Mouse (Mus musculus) hindbrain, postnatal 0 days (tissue): Measurements from ENCODE around the gene Sorbs1. TPM values are rescaled to one million over a fixed set of nuclear protein-coding genes. Genes with fewer than 3 reads are reported as not detected.

ENCODE experiments used
- ATAC-seq: fragments of 200-750 bp; cut with Nextera tagmentation; 2 replicates; pipeline ENCODE4 v1.8.0; 2017; ENCODE audit warnings: mild to moderate bottlenecking, moderate TSS enrichment, moderate library complexity
- DNase-seq: peaks from one replicate; pipeline ENCODE4 v3.0.0-alpha.2; 2015; ENCODE audit warnings: low spot score
- H3K27ac ChIP-seq: fragments of 300-500 bp; sonication (generic); 2 replicates; pipeline ENCODE4 v1.5.1; 2014; ENCODE audit warnings: mild to moderate bottlenecking
- H3K27me3 ChIP-seq: fragments of 300-500 bp; sonication (generic); 2 replicates; pipeline ENCODE4 v1.6.1; 2014; ENCODE audit warnings: low read length, mixed read lengths; ENCODE audit not compliant: insufficient read depth
- H3K36me3 ChIP-seq: fragments of 300-500 bp; sonication (generic); 2 replicates; pipeline ENCODE4 v1.6.1; 2014; ENCODE audit warnings: low read length, mixed read lengths; ENCODE audit not compliant: insufficient read depth
- H3K4me1 ChIP-seq: fragments of 300-500 bp; sonication (generic); 2 replicates; pipeline ENCODE4 v1.6.1; 2014; ENCODE audit warnings: antibody characterized with exemption, low read length, mixed read lengths; ENCODE audit not compliant: insufficient read depth
- H3K4me2 ChIP-seq: fragments of 300-500 bp; sonication (generic); 2 replicates; pipeline ENCODE4 v1.6.1; 2014; ENCODE audit warnings: low read depth, mild to moderate bottlenecking, low read length, moderate library complexity, mixed read lengths
- H3K4me3 ChIP-seq: fragments of 300-500 bp; sonication (generic); 2 replicates; pipeline ENCODE4 v1.5.1; 2014; ENCODE audit warnings: low read length
- H3K9ac ChIP-seq: fragments of 300-500 bp; sonication (generic); replicated peaks from 2 replicates; pipeline ENCODE4 v1.6.1; 2014; ENCODE audit warnings: mild to moderate bottlenecking, low read length, moderate library complexity, mixed read lengths
- H3K9me3 ChIP-seq: fragments of 300-500 bp; sonication (generic); 2 replicates; pipeline ENCODE4 v1.6.1; 2016; ENCODE audit warnings: low read length, mixed read lengths
- CTCF ChIP-seq: IDR thresholded peaks from 2 replicates; pipeline ENCODE4 v1.5.1; 2016; ENCODE audit warnings: antibody characterized with exemption, control low read depth, low read depth
- WGBS: fragments of 180-500 bp; shearing (Covaris S2); extraction: QIAGEN DNeasy Blood & Tissue Kit; methylation state at CpG from one replicate; pipeline ENCODE4 v1.1.7; 2014; 5-methylcytosine and 5-hydroxymethylcytosine counted together
- polyA plus RNA-seq: library from polyadenylated mRNA; unstranded; fragments of >200 nt; fragmentation: Nextera tagmentation; extraction: Ambion mirVana; gene quantifications from 2 replicates; pipeline ENCODE4 v1.2.1, GENCODE M21; 2015
- total RNA-seq: library from RNA; depleted of rRNA; stranded (reverse); fragments of >200 nt; gene quantifications from 2 replicates; pipeline ENCODE4 v1.2.3, GENCODE M21; 2014

Sorbs1 gene
- total and polyA plus RNA-seq, 2 experiments from 2014 or later, result 52.4 to 70.4 TPM

DNA sequence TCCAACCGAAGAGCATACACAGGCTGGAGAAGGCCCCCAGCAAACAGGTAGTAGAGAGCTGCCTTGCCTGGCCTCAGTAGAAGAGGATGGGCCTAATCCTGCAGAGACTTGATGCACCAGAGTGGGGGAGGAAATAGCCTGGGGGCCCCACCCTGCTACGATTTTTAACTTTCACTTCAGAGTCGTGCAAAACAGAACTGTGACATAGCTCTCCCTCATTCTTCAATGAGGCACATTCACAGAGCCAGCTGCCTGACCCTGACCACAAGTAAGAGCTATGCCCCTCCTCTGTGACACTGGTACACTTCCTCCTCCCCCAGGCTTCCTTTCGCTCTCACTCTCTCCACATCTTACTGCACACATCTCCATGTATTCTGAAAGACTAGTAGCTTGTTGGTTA is 256.2 kb downstream of the Sorbs1 start:
- Histone ChIP-seq H3K4me2 (no peak overlapping the region), H3K9ac (no peak overlapping the region), H3K36me3 (no peaks in the 10 kb centered on the region), H3K27ac (no peak overlapping the region), H3K9me3 (no peaks in the 10 kb centered on the region), H3K27me3 (no peaks in the 10 kb centered on the region), H3K4me3 (no peak overlapping the region), H3K4me1 (no peaks in the 10 kb centered on the region)
- DNase-seq (no peak), ATAC-seq (no peak)
- TF ChIP-seq CTCF, result no peak
- 79% methylated on average over 4 of the region's 4 CpGs for WGBS

DNA sequence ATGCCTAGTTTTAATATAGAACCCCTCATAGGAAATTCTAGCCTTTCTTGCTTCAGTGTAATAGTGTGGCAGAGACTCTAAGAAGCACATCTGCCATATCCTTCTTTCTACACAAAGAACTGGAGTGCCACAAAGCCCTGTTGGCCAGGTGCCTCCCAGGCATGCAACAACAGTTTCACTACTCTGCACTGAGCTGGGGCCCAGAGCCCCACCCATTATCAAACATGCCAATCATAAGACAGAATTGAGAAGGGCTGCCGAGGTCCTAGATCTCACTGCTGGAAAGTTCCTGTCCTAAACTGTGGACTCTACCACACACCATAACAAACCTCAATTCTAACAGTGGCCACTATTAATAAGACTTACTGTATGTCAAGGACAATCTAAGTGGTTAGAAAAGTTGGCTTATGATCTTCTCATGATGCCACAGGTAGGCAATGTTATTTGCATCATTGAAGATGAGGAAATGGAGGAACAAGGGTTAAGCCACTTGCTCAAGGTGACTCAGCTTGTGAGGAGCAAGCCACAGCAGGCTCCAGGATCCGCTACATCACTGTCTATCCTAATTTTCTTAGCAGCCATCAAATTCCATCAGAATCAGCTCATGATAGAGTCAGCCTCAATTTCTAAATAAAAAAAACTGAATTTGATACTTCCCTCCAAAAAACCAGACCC is 257.1 kb downstream of the Sorbs1 start:
- Histone ChIP-seq H3K27me3 (no peaks in the 10 kb centered on the region), H3K9me3 (no peaks in the 10 kb centered on the region), H3K27ac (no peak overlapping the region), H3K4me2 (no peak overlapping the region), H3K36me3 (no peaks in the 10 kb centered on the region), H3K9ac (no peak overlapping the region), H3K4me1 (no peaks in the 10 kb centered on the region), H3K4me3 (no peak overlapping the region)
- ATAC-seq, result no peak
- no peak for TF ChIP-seq CTCF
- DNase-seq, result no peak
- WGBS, result 70% methylated on average over 2 of the region's 2 CpGs

DNA sequence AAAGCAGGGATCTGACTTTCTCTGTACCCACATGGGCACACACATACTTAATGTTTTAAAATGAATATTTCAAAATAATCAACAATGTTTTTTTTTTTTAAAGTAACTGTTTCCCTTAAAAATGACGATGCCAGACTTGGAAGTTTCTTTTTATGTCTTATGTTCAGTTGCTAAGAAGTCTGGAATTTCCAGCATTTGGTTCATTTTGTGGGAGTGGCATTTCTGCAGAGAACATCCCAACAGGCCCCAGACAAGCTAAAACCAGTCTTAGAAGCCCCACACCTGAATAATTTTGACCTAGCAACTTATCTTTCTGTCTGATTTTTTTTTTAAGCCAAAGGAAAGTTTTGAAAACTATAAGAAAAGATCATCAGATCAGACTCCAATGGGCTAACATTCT is 258.0 kb downstream of the Sorbs1 start:
- Histone ChIP-seq H3K4me3 (no peak overlapping the region), H3K27ac (no peak overlapping the region), H3K9me3 (no peaks in the 10 kb centered on the region), H3K4me1 (no peaks in the 10 kb centered on the region), H3K4me2 (no peak overlapping the region), H3K27me3 (no peaks in the 10 kb centered on the region), H3K9ac (no peak overlapping the region), H3K36me3 (no peaks in the 10 kb centered on the region)
- WGBS, result 81% methylated on average over 1 of the region's 1 CpGs
- TF ChIP-seq CTCF, result no peak
- DNase-seq (no peak), ATAC-seq (no peak)

DNA sequence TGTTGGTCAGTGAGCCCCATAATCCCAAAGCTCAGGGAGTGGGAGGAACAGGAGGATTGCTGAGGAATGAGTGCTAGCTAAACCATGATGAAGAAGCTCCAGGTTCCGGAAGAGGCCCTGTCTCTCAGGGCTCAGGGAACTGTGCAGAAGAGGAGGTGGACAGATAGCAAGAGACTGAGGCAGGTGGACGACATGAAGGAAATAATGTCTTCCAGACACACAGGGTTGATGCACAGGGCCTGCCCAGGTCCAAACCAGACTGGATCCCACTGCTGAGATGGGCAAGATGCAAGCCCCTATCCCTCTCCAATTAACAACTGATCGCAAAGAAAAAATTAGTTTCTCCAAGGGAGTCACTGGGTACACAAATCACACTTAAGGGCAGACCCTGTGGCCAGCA is 258.8 kb downstream of the Sorbs1 start:
- H3K4me1 ChIP-seq, result no peaks in the 10 kb centered on the region
- H3K27me3 ChIP-seq, result no peaks in the 10 kb centered on the region
- ATAC-seq (no peak), DNase-seq (no peak)
- 90% methylated on average over 3 of the region's 3 CpGs for WGBS
- H3K9me3 ChIP-seq, result no peaks in the 10 kb centered on the region
- TF ChIP-seq CTCF, result no peak
- no peak overlapping the region for H3K4me2 ChIP-seq
- no peak overlapping the region for H3K27ac ChIP-seq
- H3K36me3 ChIP-seq, result no peaks in the 10 kb centered on the region
- H3K4me3 ChIP-seq, result no peak overlapping the region
- H3K9ac ChIP-seq, result no peak overlapping the region

DNA sequence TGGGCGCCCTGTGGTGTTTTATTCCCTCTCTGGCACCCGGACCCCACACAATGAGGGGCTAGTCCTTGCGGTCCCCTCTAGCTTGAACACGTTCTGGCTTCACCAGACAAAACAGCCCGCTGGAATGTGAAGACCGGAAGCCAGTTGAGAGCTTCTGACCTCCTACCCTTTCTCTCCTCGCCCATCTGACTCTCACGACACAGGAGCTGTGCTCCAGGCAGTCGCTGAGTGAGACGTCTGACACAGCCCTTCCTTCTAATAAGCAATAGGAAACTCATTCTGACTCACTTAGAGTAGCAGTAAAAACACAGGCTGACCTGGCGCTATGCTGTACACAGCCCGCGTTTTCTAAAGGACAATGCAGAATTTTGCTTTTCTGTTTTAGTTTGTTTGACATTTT is 259.8 kb downstream of the Sorbs1 start:
- H3K27me3 ChIP-seq, result no peaks in the 10 kb centered on the region
- H3K9ac ChIP-seq, result no peak overlapping the region
- 59% methylated on average over 13 of the region's 13 CpGs for WGBS
- no peaks in the 10 kb centered on the region for H3K4me1 ChIP-seq
- no peak for TF ChIP-seq CTCF
- H3K36me3 ChIP-seq, result no peaks in the 10 kb centered on the region
- H3K4me2 ChIP-seq, result no peak overlapping the region
- DNase-seq (no peak), ATAC-seq (no peak)
- H3K9me3 ChIP-seq, result no peaks in the 10 kb centered on the region
- H3K27ac ChIP-seq, result no peak overlapping the region
- no peak overlapping the region for H3K4me3 ChIP-seq

DNA sequence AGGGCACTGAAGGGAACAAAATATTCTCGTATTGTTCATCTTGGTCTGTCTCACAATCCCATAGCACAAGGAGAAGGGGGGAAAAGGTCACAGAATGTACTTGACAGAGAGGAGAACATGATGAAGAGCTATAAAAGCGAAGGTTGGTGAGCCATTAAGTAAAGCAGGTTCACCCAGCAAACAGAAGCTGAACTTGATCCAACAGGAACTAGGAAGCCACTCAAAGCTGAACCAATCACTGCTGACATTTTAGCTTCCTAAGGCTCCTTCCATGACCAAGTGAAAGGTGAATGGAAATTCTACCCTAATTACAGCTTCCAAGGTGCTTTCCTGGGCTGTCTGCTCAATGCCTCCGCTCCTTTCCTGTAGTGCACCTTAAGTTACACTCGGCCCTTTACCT is 262.5 kb downstream of the Sorbs1 start:
- Histone ChIP-seq H3K4me2 (no peak overlapping the region), H3K36me3 (no peaks in the 10 kb centered on the region), H3K27ac (no peak overlapping the region), H3K4me1 (no peaks in the 10 kb centered on the region), H3K27me3 (no peaks in the 10 kb centered on the region), H3K9me3 (no peaks in the 10 kb centered on the region), H3K9ac (no peak overlapping the region), H3K4me3 (no peak overlapping the region)
- 83% methylated on average over 4 of the region's 4 CpGs for WGBS
- DNase-seq (no peak), ATAC-seq (no peak)
- TF ChIP-seq CTCF, result no peak

DNA sequence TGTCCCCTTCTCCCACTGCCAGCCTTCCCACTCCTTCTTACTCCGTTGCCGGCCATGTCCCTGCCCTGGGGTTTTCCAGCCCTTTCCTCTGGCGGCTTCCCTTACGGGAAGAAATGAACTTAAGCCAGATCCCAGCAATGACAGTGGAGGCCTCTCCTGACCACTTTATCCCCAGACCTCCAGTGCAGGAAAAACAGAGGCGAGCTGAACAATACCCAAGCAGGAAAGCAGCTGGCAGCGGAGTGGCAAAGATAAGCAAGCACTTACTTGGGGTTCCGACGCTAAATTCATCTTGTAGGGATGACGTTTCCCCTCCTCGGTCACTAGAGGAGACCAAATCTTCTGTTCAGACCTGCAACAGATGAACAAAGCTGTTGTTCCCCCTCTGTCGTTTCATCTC is 264.2 kb downstream of the Sorbs1 start:
- DNase-seq (no peak), ATAC-seq (no peak)
- no peaks in the 10 kb centered on the region for H3K27me3 ChIP-seq
- H3K9ac ChIP-seq, result no peak overlapping the region
- no peaks in the 10 kb centered on the region for H3K4me1 ChIP-seq
- no peak for TF ChIP-seq CTCF
- H3K4me2 ChIP-seq, result no peak overlapping the region
- 83% methylated on average over 11 of the region's 11 CpGs for WGBS
- no peaks in the 10 kb centered on the region for H3K36me3 ChIP-seq
- H3K27ac ChIP-seq, result no peak overlapping the region
- no peaks in the 10 kb centered on the region for H3K9me3 ChIP-seq
- H3K4me3 ChIP-seq, result no peak overlapping the region
